Mouse (Mus musculus): ENCODE results near the gene 9930104L06Rik. TPM values are rescaled to one million over a fixed set of nuclear protein-coding genes. Genes with fewer than 3 reads are reported as not detected.

Gene 9930104L06Rik
- polyA plus RNA-seq (2014; fragmentation: Nextera tagmentation; extraction: Ambion mirVana), result 4.2 and 5.5 TPM in 2 replicates

DNA sequence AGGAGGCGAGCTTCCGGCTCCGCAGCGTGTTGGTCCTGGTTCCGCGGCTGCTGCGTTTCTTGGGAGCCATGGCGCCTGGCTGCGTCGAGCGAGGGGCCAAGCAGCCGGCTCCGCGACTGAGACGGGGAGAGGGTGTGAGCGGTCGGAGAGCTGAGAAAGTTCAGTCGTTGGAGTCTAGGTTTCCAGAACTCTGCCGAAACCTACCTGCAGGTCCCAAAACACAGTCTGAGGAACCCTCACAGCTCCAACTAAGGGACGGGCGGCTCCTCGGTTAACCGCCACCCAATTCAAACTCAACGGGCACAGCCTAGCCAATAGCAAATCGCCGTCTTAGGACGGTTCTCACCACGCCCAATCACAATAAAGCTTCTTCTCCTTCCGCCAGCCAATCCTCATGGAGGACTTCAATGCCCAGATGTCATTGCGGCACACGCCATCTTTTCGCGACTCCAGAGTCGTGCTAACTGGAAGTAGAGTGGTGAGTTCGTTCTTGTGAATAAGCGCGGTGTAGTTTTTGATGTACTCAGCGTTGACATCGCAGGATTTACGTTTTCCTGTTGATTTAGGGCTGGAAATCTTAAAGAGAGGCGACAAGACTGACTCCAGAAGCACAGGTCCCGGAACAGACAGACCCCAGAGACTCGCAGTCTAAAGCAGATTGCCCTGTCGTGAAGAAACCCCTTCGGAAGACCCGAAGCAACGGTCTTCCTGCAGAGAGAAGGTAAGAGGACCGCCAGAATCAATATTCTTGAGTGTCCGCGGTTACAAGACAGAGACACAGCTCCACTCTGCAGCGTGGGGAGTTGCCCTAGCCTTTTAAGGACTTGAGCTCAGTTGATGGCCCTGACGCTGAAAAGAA, at the start of gene 9930104L06Rik:
Gene 9930104L06Rik (plus strand): TSS at position 436 of the 859 bp plus-strand sequence.
- Histone ChIP-seq H3K9ac (ENCODE audit: low read depth, low read length) (peak within 1 kb of the TSS; percentile 79), H3K27ac (ENCODE audit: low read depth, low read length) (no peak within 1 kb of the TSS), H3K27me3 (ENCODE audit: control insufficient read depth, insufficient read depth, low read length) (no peaks in the 10 kb centered on the region), H3K36me3 (ENCODE audit: control insufficient read depth, insufficient read depth, low read length) (no peaks in the 10 kb centered on the region), H3K4me3 (ENCODE audit: low read depth, low read length) (peak within 1 kb of the TSS; percentile 91), H3K9me3 (ENCODE audit: control insufficient read depth, low read length) (no peaks in the 10 kb centered on the region), H3K4me1 (replicated peaks; ENCODE audit: control insufficient read depth, insufficient read depth, low read length) (peaks cover 3% of the 10 kb centered on the region), H3K4me2 (replicated peaks; ENCODE audit: low read depth, low read length) (peak within 1 kb of the TSS; percentile 65)
- ATAC-seq (ENCODE audit: low FRiP score) (peak; percentile 99), DNase-seq (ENCODE audit: low spot score) (peak; percentile 97)
- WGBS, result under 1% methylated on average over 52 of the region's 52 CpGs

GRCm38 (mm10) chr4:124888702-124889101, 48.1 kb upstream of the 9930104L06Rik start:
- ATAC-seq (ENCODE audit: low FRiP score) (no peak), DNase-seq (ENCODE audit: low spot score) (no peak)
- Histone ChIP-seq H3K9ac (ENCODE audit: low read depth, low read length) (no peak overlapping the region), H3K9me3 (ENCODE audit: control insufficient read depth, low read length) (no peaks in the 10 kb centered on the region), H3K27me3 (ENCODE audit: control insufficient read depth, insufficient read depth, low read length) (peaks cover 25% of the 10 kb centered on the region), H3K4me3 (ENCODE audit: low read depth, low read length) (no peak overlapping the region), H3K27ac (ENCODE audit: low read depth, low read length) (no peak overlapping the region), H3K4me2 (replicated peaks; ENCODE audit: low read depth, low read length) (no peak overlapping the region), H3K4me1 (replicated peaks; ENCODE audit: control insufficient read depth, insufficient read depth, low read length) (no peaks in the 10 kb centered on the region), H3K36me3 (ENCODE audit: control insufficient read depth, insufficient read depth, low read length) (no peaks in the 10 kb centered on the region)
- 75% methylated on average over 7 of the region's 7 CpGs for WGBS

GRCm38 (mm10) chr4:124889935-124890334, 46.9 kb upstream of the 9930104L06Rik start:
- no peaks in the 10 kb centered on the region for H3K36me3 ChIP-seq (ENCODE audit: control insufficient read depth, insufficient read depth, low read length)

DNA sequence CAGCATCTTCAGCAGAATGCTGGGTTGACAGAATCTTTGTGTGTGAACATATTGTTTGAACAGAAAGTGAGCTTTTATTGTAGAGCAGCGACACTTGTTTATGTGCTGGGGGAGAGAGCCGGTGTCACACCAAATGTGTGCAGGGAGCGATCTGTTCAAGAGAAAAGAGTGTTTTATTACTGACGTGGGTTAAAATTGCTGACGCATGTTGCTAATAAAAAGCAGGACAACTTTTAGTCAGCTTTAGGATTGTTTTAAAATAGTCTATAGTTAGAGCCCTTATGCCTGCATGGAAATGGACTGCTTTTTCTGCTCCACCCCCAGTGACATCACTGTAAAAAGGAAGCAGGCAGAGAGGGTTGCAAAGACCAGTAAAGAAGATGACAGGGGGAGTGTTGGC, 46.0 kb upstream of the 9930104L06Rik start:
- ATAC-seq (ENCODE audit: low FRiP score) (no peak), DNase-seq (ENCODE audit: low spot score) (no peak)
- peaks cover 3% of the 10 kb centered on the region; the same call in 1 of the 2 replicates for H3K4me1 ChIP-seq (replicated peaks; ENCODE audit: control insufficient read depth, insufficient read depth, low read length)
- no peak overlapping the region for H3K4me3 ChIP-seq (ENCODE audit: low read depth, low read length)
- H3K27ac ChIP-seq (ENCODE audit: low read depth, low read length), result no peak overlapping the region
- no peaks in the 10 kb centered on the region for H3K9me3 ChIP-seq (ENCODE audit: control insufficient read depth, low read length)
- H3K4me2 ChIP-seq (replicated peaks; ENCODE audit: low read depth, low read length), result no peak overlapping the region
- H3K9ac ChIP-seq (ENCODE audit: low read depth, low read length), result no peak overlapping the region
- H3K36me3 ChIP-seq (ENCODE audit: control insufficient read depth, insufficient read depth, low read length), result no peaks in the 10 kb centered on the region
- WGBS, result 69% methylated on average over 5 of the region's 5 CpGs
- peaks cover 34% of the 10 kb centered on the region for H3K27me3 ChIP-seq (ENCODE audit: control insufficient read depth, insufficient read depth, low read length)

More at GRCm38 (mm10) chr4:124889935-124890334, 46.9 kb upstream of the 9930104L06Rik start:
- DNase-seq (ENCODE audit: low spot score) (no peak), ATAC-seq (ENCODE audit: low FRiP score) (no peak)
- peaks cover 34% of the 10 kb centered on the region for H3K27me3 ChIP-seq (ENCODE audit: control insufficient read depth, insufficient read depth, low read length)
- WGBS, result 91% methylated on average over 2 of the region's 2 CpGs
- H3K4me3 ChIP-seq (ENCODE audit: low read depth, low read length), result no peak overlapping the region
- H3K4me2 ChIP-seq (replicated peaks; ENCODE audit: low read depth, low read length), result no peak overlapping the region
- H3K4me1 ChIP-seq (replicated peaks; ENCODE audit: control insufficient read depth, insufficient read depth, low read length), result peaks cover 3% of the 10 kb centered on the region; the same call in 1 of the 2 replicates
- H3K27ac ChIP-seq (ENCODE audit: low read depth, low read length), result no peak overlapping the region
- H3K9ac ChIP-seq (ENCODE audit: low read depth, low read length), result no peak overlapping the region
- no peaks in the 10 kb centered on the region for H3K9me3 ChIP-seq (ENCODE audit: control insufficient read depth, low read length)

- WGBS, result 25% methylated on average over 6 of the region's 6 CpGs
- ATAC-seq (ENCODE audit: low FRiP score), result no peak
- H3K27ac ChIP-seq (ENCODE audit: low read depth, low read length), result no peak overlapping the region
- DNase-seq (ENCODE audit: low spot score), result no peak
- no peaks in the 10 kb centered on the region for H3K36me3 ChIP-seq (ENCODE audit: control insufficient read depth, insufficient read depth, low read length)
- no peaks in the 10 kb centered on the region for H3K9me3 ChIP-seq (ENCODE audit: control insufficient read depth, low read length)
- no peak overlapping the region for H3K4me2 ChIP-seq (replicated peaks; ENCODE audit: low read depth, low read length)
- H3K27me3 ChIP-seq (ENCODE audit: control insufficient read depth, insufficient read depth, low read length), result peaks cover 36% of the 10 kb centered on the region
- no peak overlapping the region for H3K4me3 ChIP-seq (ENCODE audit: low read depth, low read length)
- peaks cover 7% of the 10 kb centered on the region for H3K4me1 ChIP-seq (replicated peaks; ENCODE audit: control insufficient read depth, insufficient read depth, low read length)
- H3K9ac ChIP-seq (ENCODE audit: low read depth, low read length), result no peak overlapping the region
Observed at GRCm38 (mm10) chr4:124893769-124894168, 43.1 kb upstream of the 9930104L06Rik start.

GRCm38 (mm10) chr4:124894508-124895428, 42.1 kb upstream of the 9930104L06Rik start:
- H3K4me1 ChIP-seq (replicated peaks; ENCODE audit: control insufficient read depth, insufficient read depth, low read length), result peaks cover 8% of the 10 kb centered on the region
- no peak overlapping the region for H3K27ac ChIP-seq (ENCODE audit: low read depth, low read length)
- peak overlapping the region; percentile 84 for H3K4me2 ChIP-seq (replicated peaks; ENCODE audit: low read depth, low read length)
- peak; percentile 59 for ATAC-seq (ENCODE audit: low FRiP score)
- DNase-seq (ENCODE audit: low spot score), result peak; percentile 46
- no peaks in the 10 kb centered on the region for H3K36me3 ChIP-seq (ENCODE audit: control insufficient read depth, insufficient read depth, low read length)
- H3K27me3 ChIP-seq (ENCODE audit: control insufficient read depth, insufficient read depth, low read length), result peaks cover 36% of the 10 kb centered on the region
- H3K9ac ChIP-seq (ENCODE audit: low read depth, low read length), result peak overlapping the region; percentile 52; the same call in 1 of the 2 replicates
- H3K9me3 ChIP-seq (ENCODE audit: control insufficient read depth, low read length), result no peaks in the 10 kb centered on the region
- peak overlapping the region; percentile 37 for H3K4me3 ChIP-seq (ENCODE audit: low read depth, low read length)
- WGBS, result 2% methylated on average over 82 of the region's 83 CpGs

GRCm38 (mm10) chr4:124898428-124898827, 38.4 kb upstream of the 9930104L06Rik start:
- Histone ChIP-seq H3K27ac (ENCODE audit: low read depth, low read length) (peak overlapping the region; percentile 70), H3K9me3 (ENCODE audit: control insufficient read depth, low read length) (no peaks in the 10 kb centered on the region), H3K4me3 (ENCODE audit: low read depth, low read length) (no peak overlapping the region), H3K4me2 (replicated peaks; ENCODE audit: low read depth, low read length) (no peak overlapping the region), H3K27me3 (ENCODE audit: control insufficient read depth, insufficient read depth, low read length) (peaks cover 25% of the 10 kb centered on the region), H3K4me1 (replicated peaks; ENCODE audit: control insufficient read depth, insufficient read depth, low read length) (peaks cover 8% of the 10 kb centered on the region), H3K9ac (ENCODE audit: low read depth, low read length) (no peak overlapping the region), H3K36me3 (ENCODE audit: control insufficient read depth, insufficient read depth, low read length) (no peaks in the 10 kb centered on the region)
- DNase-seq (ENCODE audit: low spot score), result peak; percentile 54
- WGBS, result 19% methylated on average over 10 of the region's 10 CpGs
- ATAC-seq (ENCODE audit: low FRiP score), result no peak

GRCm38 (mm10) chr4:124899906-124900305, 36.9 kb upstream of the 9930104L06Rik start:
- no peak for DNase-seq (ENCODE audit: low spot score)
- 53% methylated on average over 5 of the region's 5 CpGs for WGBS
- Histone ChIP-seq H3K4me1 (replicated peaks; ENCODE audit: control insufficient read depth, insufficient read depth, low read length) (peaks cover 5% of the 10 kb centered on the region), H3K4me3 (ENCODE audit: low read depth, low read length) (no peak overlapping the region), H3K9ac (ENCODE audit: low read depth, low read length) (no peak overlapping the region), H3K36me3 (ENCODE audit: control insufficient read depth, insufficient read depth, low read length) (no peaks in the 10 kb centered on the region), H3K9me3 (ENCODE audit: control insufficient read depth, low read length) (no peaks in the 10 kb centered on the region), H3K27me3 (ENCODE audit: control insufficient read depth, insufficient read depth, low read length) (peaks cover 12% of the 10 kb centered on the region), H3K27ac (ENCODE audit: low read depth, low read length) (no peak overlapping the region), H3K4me2 (replicated peaks; ENCODE audit: low read depth, low read length) (no peak overlapping the region)
- ATAC-seq (ENCODE audit: low FRiP score), result no peak
